14 mouse cellular contexts compared by ENCODE assay signal in genomic region chr12:43827296-43827695, GRCm38 (mm10).
DNase-seq lines count a peak whose midpoint lies in the region; ATAC-seq and TF ChIP-seq lines count a peak whose summit lies in the region.
"Had no signal": no experiment of that assay in that cellular context is flagged by ENCODE, and none has a peak within 500 bp of the region (broad histone marks: within the 10 kb centered on the region; RNA-seq: fewer than 3 reads in every experiment).

No protein-coding gene starts in this region.

- dilution Hi-C loops in CH12.LX (cut with MboI; ENCODE audit: extremely low pct_ligation_motif_present, extremely low pct_unique_long_range_greater_than_20kb, low sequenced_read_pairs): no loop called here

- WGBS in kidney, embryonic 15.5 days: 8% methylated on average over 3 of the region's 3 CpGs
- 59% methylated on average over 3 of the region's 3 CpGs for WGBS in hindbrain, embryonic 16.5 days
- WGBS in heart, adult 2 months: 33% methylated on average over 3 of the region's 3 CpGs

- peak overlapping the region; percentile 45; the same call in 1 of the 2 replicates for H3K27ac ChIP-seq in kidney, embryonic 15.5 days
- H3K27ac ChIP-seq in CH12.LX (ENCODE audit: insufficient read depth, low read depth): no peak overlapping the region
- peak overlapping the region; percentile 57 for H3K27ac ChIP-seq in embryonic fibroblast, embryonic 13.5 days (ENCODE audit: insufficient read depth, low read length)
- no peak overlapping the region for H3K27ac ChIP-seq in hindbrain, embryonic 16.5 days (ENCODE audit: low read depth, low read length)
- H3K27ac ChIP-seq in heart, adult 2 months: no peak overlapping the region

- no peak overlapping the region for H3ac ChIP-seq in myocyte (ENCODE audit: control insufficient read depth, insufficient read length)

- in situ Hi-C loops in CH12.LX (cut with MboI; ENCODE audit: low pct_ligation_motif_present, low pct_unique_long_range_greater_than_20kb, low sequenced_read_pairs): no loop called here

- TF ChIP-seq RAD21 in CH12.LX (IDR thresholded peaks at IDR 0.05; ENCODE audit: low read depth, low read length): no peak

- H3K9me3 ChIP-seq in kidney, embryonic 15.5 days (replicated peaks): no peaks in the 10 kb centered on the region
- no peaks in the 10 kb centered on the region for H3K9me3 ChIP-seq in CH12.LX (replicated peaks; ENCODE audit: low read length)
- H3K9me3 ChIP-seq in hindbrain, embryonic 16.5 days (ENCODE audit: control insufficient read depth, low read length): no peaks in the 10 kb centered on the region

- DNase-seq in kidney, adult 9 months: no peak
- DNase-seq in CH12.LX (ENCODE audit: extremely low read depth): peak; percentile 4
- DNase-seq in thymus, postnatal 14 days: no peak
- no peak for DNase-seq in heart, adult 2 months
- DNase-seq: cerebellum, adult 2 months; gastrocnemius, postnatal 36 days; heart, postnatal 36 days; liver, postnatal 0 days; midbrain, embryonic 14.5 days had no signal

- intact Hi-C loops in heart, adult 2 months (cut with DNase I): no loop called here

- no peak for TF ChIP-seq CTCF in CH12.LX (conservative IDR thresholded peaks at IDR 0.05 in 1 of 2, IDR thresholded peaks at IDR 0.05 in 1 of 2; ENCODE audit: low read depth in 2 of 2, low read length in 2 of 2)
- TF ChIP-seq CTCF in embryonic fibroblast, embryonic 13.5 days (IDR thresholded peaks at IDR 0.05; ENCODE audit: borderline replicate concordance, insufficient read depth, low read length): no peak
- no peak for TF ChIP-seq CTCF in heart, adult 2 months (IDR thresholded peaks at IDR 0.05)

- no peak overlapping the region for H3K4me2 ChIP-seq in kidney, embryonic 15.5 days
- H3K4me2 ChIP-seq in CH12.LX (ENCODE audit: insufficient read depth, low read depth, poor library complexity, severe bottlenecking) (no peak overlapping the region), myocyte (ENCODE audit: low read depth) (peak overlapping the region; percentile 61)
- H3K4me2 ChIP-seq in hindbrain, embryonic 16.5 days (ENCODE audit: low read length): no peak overlapping the region

- H3K4me1 ChIP-seq in kidney, embryonic 15.5 days: peaks cover 11% of the 10 kb centered on the region
- peaks cover 0 to 16% of the 10 kb centered on the region in 2 experiments; a peak in 1 of 4 replicates for H3K4me1 ChIP-seq in CH12.LX (ENCODE audit: control insufficient read depth in 1 of 2, insufficient read depth in 2 of 2)
- H3K4me1 ChIP-seq in embryonic fibroblast, embryonic 13.5 days (ENCODE audit: control insufficient read depth, insufficient read depth, low read length): peaks cover 2% of the 10 kb centered on the region; the same call in 1 of the 2 replicates
- H3K4me1 ChIP-seq in hindbrain, embryonic 16.5 days (ENCODE audit: control insufficient read depth, insufficient read depth, low read depth, low read length): no peaks in the 10 kb centered on the region
- H3K4me1 ChIP-seq in heart, adult 2 months (ENCODE audit: control insufficient read depth, insufficient read depth, low read length): no peaks in the 10 kb centered on the region

- TF ChIP-seq POLR2A in CH12.LX (IDR thresholded peaks at IDR 0.05; ENCODE audit: low read depth, low read length): no peak
- no peak for TF ChIP-seq POLR2A in embryonic fibroblast, embryonic 13.5 days (IDR thresholded peaks at IDR 0.05; ENCODE audit: low read depth, low read length)
- TF ChIP-seq POLR2A in myocyte (IDR thresholded peaks at IDR 0.05; ENCODE audit: insufficient read length, low read depth): no peak
- TF ChIP-seq POLR2A in heart, adult 2 months (IDR thresholded peaks at IDR 0.05; ENCODE audit: insufficient read depth, low read depth, low read length): no peak

- H3K9ac ChIP-seq in kidney, embryonic 15.5 days: no peak overlapping the region
- no peak overlapping the region for H3K9ac ChIP-seq in CH12.LX (ENCODE audit: insufficient read depth, low read depth)
- no peak overlapping the region for H3K9ac ChIP-seq in hindbrain, embryonic 16.5 days (ENCODE audit: low read depth, low read length)
- H3K9ac ChIP-seq in heart, adult 2 months (ENCODE audit: low read depth, low read length): no peak overlapping the region
- H3K9ac ChIP-seq: liver, postnatal 0 days had no signal

- H3K36me3 ChIP-seq in kidney, embryonic 15.5 days: no peaks in the 10 kb centered on the region
- H3K36me3 ChIP-seq in CH12.LX (replicated peaks in 1 of 2; ENCODE audit: control insufficient read depth in 1 of 2, insufficient read depth in 1 of 2, low read length in 1 of 2): no peaks in the 10 kb centered on the region
- no peaks in the 10 kb centered on the region for H3K36me3 ChIP-seq in myocyte (ENCODE audit: control insufficient read depth, insufficient read depth)
- H3K36me3 ChIP-seq in hindbrain, embryonic 16.5 days (ENCODE audit: control insufficient read depth, insufficient read depth, low read length): no peaks in the 10 kb centered on the region
- H3K36me3 ChIP-seq in heart, adult 2 months (ENCODE audit: control insufficient read depth, insufficient read depth, low read length): no peaks in the 10 kb centered on the region

- H3K4me3 ChIP-seq in kidney, embryonic 15.5 days (replicated peaks): no peak overlapping the region
- H3K4me3 ChIP-seq in CH12.LX (replicated peaks in 1 of 3; ENCODE audit: low read depth in 2 of 3, low read length in 2 of 3, poor library complexity in 1 of 3) (no peak overlapping the region), myocyte (no peak overlapping the region)
- no peak overlapping the region for H3K4me3 ChIP-seq in embryonic fibroblast, embryonic 13.5 days (ENCODE audit: insufficient read depth, low read length)
- H3K4me3 ChIP-seq in hindbrain, embryonic 16.5 days (ENCODE audit: low read length): no peak overlapping the region
- no peak overlapping the region for H3K4me3 ChIP-seq in heart, adult 2 months
- H3K4me3 ChIP-seq: erythroblast, embryonic 14.5 days had no signal

- ATAC-seq in kidney, embryonic 15.5 days (replicated peaks; ENCODE audit: low FRiP score): peak; percentile 79; the same call in 1 of the 2 replicates
- no peak for ATAC-seq in hindbrain, embryonic 16.5 days
- ATAC-seq: liver, postnatal 0 days had no signal

- no peaks in the 10 kb centered on the region for H3K27me3 ChIP-seq in kidney, embryonic 15.5 days
- H3K27me3 ChIP-seq in CH12.LX (replicated peaks) (no peaks in the 10 kb centered on the region), myocyte (ENCODE audit: control insufficient read depth, insufficient read depth, insufficient read length) (no peaks in the 10 kb centered on the region)
- no peaks in the 10 kb centered on the region for H3K27me3 ChIP-seq in hindbrain, embryonic 16.5 days (replicated peaks; ENCODE audit: control insufficient read depth, insufficient read depth, low read length)
- no peaks in the 10 kb centered on the region for H3K27me3 ChIP-seq in heart, adult 2 months (ENCODE audit: control insufficient read depth, insufficient read depth, low read length)

- no peak for TF ChIP-seq EP300 in CH12.LX (IDR thresholded peaks at IDR 0.05; ENCODE audit: low read length)
- TF ChIP-seq EP300 in heart, adult 2 months (IDR thresholded peaks at IDR 0.05; ENCODE audit: insufficient read depth, low read depth, low read length): no peak

- H3K79me2 ChIP-seq in CH12.LX (replicated peaks; ENCODE audit: control insufficient read depth, extremely low read depth, insufficient read depth, poor library complexity, severe bottlenecking): no peaks in the 10 kb centered on the region
- no peaks in the 10 kb centered on the region for H3K79me2 ChIP-seq in myocyte (ENCODE audit: control insufficient read depth, insufficient read depth)
- H3K79me2 ChIP-seq in heart, adult 2 months (replicated peaks; ENCODE audit: control insufficient read depth, insufficient read depth, low read length): no peaks in the 10 kb centered on the region

TF ChIP-seq in CH12.LX, 34 proteins besides CTCF, POLR2A, EP300 and RAD21 (continues in another document):
- TF ChIP-seq NELFE (IDR thresholded peaks at IDR 0.05; ENCODE audit: low read depth, low read length) (no peak), PAX5 (IDR thresholded peaks at IDR 0.05; ENCODE audit: low read length) (no peak), IRF4 (IDR thresholded peaks at IDR 0.05; ENCODE audit: low read depth, low read length) (no peak), ZMIZ1 (IDR thresholded peaks at IDR 0.05; ENCODE audit: low read depth, low read length) (no peak), ZKSCAN1 (IDR thresholded peaks at IDR 0.05; ENCODE audit: borderline replicate concordance, low read depth, low read length) (no peak), GABPA (IDR thresholded peaks at IDR 0.05; ENCODE audit: insufficient replicate concordance, low read depth, low read length) (no peak), JUND (conservative IDR thresholded peaks at IDR 0.05; ENCODE audit: low read depth, low read length) (no peak), CHD2 (IDR thresholded peaks at IDR 0.05; ENCODE audit: low read length) (no peak), JUN (IDR thresholded peaks at IDR 0.05; ENCODE audit: insufficient read depth, low read depth, low read length) (no peak), NRF1 (IDR thresholded peaks at IDR 0.05; ENCODE audit: low read depth, low read length) (no peak), MAX (IDR thresholded peaks at IDR 0.05; ENCODE audit: low read length) (no peak), SMC3 (IDR thresholded peaks at IDR 0.05; ENCODE audit: low read depth, low read length) (no peak), MAZ (IDR thresholded peaks at IDR 0.05; ENCODE audit: low read depth, low read length) (no peak), TCF12 (IDR thresholded peaks at IDR 0.05; ENCODE audit: low read depth, low read length) (no peak)

TF ChIP-seq in myocyte, 11 proteins besides CTCF, POLR2A, EP300 and RAD21:
- TF ChIP-seq MYOG (IDR thresholded peaks at IDR 0.05; ENCODE audit: control insufficient read depth in 1 of 3, insufficient read depth in 1 of 3, insufficient read length in 2 of 3, low read depth in 2 of 3) (no peak), MYOD1 (IDR thresholded peaks at IDR 0.05; ENCODE audit: control insufficient read depth in 1 of 3, insufficient read length in 2 of 3, low read depth in 2 of 3) (peak in 1 of 3 experiments; percentile 35), E2F4 (IDR thresholded peaks at IDR 0.05; ENCODE audit: insufficient read depth) (no peak), TCF3 (IDR thresholded peaks at IDR 0.05; ENCODE audit: insufficient read length, low read depth) (no peak), CEBPB (IDR thresholded peaks at IDR 0.05; ENCODE audit: insufficient read depth, poor library complexity, severe bottlenecking) (no peak), REST (IDR thresholded peaks at IDR 0.05; ENCODE audit: insufficient read depth, insufficient read length) (no peak)

Comparison
In these comparisons a context has a peak if more than half of its experiments do, and no peak if none do; other contexts are left out.
1. H3K27ac ChIP-seq: peak in kidney, embryonic 15.5 days (single experiment) and embryonic fibroblast, embryonic 13.5 days (single experiment); none in CH12.LX (single experiment), hindbrain, embryonic 16.5 days (single experiment) and heart, adult 2 months (single experiment).